Mouse (Mus musculus): ENCODE data around the gene Gstm1. TPM values are rescaled to one million over a fixed set of nuclear protein-coding genes. Genes with fewer than 3 reads are reported as not detected.

The Gstm1 gene
- total RNA-seq (2021): 100 to 1,000 TPM; 350 to 371 TPM
- long read RNA-seq, experiment 1, transcript Gstm1-201 (8 exons, 1,289 nt): major isoform, 202 of 231 reads
- long read RNA-seq, experiment 1, transcript Gstm1-202 (8 exons, 828 nt): minor isoform, 5 of 231 reads
- long read RNA-seq, experiment 1, partial matches to known transcripts: 7 of 231 reads
- long read RNA-seq, experiment 1, other reads (novel, unspliced or antisense): 16 of 231 reads
- long read RNA-seq, experiment 2, transcript Gstm1-201 (8 exons, 1,289 nt): major isoform, 252 of 288 reads
- long read RNA-seq, experiment 2, partial matches to known transcripts: 16 of 288 reads
- long read RNA-seq, experiment 2, other reads (novel, unspliced or antisense): 18 of 288 reads

DNA sequence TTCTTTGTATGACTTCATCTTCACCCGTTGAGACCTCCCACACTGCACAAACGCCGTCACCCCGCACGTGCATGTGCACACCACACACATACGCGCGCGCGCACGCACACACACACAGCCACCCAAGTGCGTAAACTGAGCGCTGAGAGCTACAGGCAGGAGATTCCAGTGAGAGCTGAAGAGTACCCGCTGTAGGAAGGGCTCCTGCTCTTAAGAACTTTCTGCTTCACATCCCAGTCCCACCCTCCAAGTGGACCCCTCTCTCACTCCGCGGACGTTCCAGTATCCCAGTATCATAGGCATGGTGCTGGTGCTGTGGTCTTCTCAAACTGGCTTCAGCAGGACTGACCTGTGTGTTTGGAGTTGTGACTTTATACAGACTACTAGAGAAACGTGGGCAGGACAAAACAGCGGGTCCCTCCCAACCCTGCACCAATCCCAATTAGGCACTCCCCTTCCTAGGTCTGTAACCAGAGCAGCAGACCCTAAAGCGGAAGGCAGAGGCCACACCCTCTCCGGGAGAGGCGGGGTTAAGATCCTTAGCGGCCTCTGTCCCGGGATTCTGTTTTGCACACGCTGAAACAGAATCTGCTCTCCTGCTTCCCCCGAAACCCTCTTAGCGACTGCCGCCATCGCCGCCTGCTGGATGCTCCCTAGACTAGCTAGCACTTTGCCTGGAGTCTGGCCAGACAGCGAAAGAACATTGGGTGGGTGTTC lies at the start of gene Gstm1:
Gstm1 (minus strand) TSS at position 501 of the 717 bp plus-strand sequence.
- peak within 1 kb of the TSS; percentile 95 for H3K27ac ChIP-seq
- peak; percentile 94 to 95 for DNase-seq (ENCODE audit: low spot score in 2 of 2)
- peak within 1 kb of the TSS; percentile 61 for H3K4me3 ChIP-seq
- TF ChIP-seq CTCF (conservative IDR thresholded peaks at IDR 0.05): peak; percentile 92

DNA sequence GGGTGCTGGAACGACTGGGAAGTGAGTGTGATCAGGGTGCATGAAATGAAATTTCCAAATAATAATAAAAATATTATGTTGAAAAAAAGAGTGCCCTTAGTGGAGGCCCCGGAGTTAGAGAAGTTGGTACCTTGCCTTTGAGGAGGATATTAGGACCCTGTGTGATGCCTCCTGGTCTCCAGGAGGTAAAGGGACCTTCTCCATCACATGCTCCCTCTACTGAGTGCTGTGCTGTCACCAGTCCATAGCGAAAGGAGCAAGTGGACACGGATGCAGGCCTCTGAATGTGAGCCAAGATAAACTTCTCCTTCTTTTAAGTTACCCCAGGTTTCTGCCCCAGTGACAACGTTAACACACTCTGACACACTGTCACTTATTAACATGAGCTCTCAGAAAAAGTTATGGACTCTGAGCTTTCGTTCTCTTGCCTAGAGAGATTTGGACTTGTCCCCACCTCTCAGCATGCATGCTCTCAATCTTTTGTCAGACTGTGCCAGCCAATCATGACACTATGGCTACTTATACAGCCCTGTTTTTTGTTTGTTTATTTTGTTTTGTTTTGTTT lies 49.7 kb upstream of the Gstm1 start:
- H3K4me3 ChIP-seq: no peak overlapping the region
- no peak for DNase-seq (ENCODE audit: low spot score in 2 of 2)
- no peak for TF ChIP-seq CTCF (conservative IDR thresholded peaks at IDR 0.05)
- no peak overlapping the region for H3K27ac ChIP-seq

DNA sequence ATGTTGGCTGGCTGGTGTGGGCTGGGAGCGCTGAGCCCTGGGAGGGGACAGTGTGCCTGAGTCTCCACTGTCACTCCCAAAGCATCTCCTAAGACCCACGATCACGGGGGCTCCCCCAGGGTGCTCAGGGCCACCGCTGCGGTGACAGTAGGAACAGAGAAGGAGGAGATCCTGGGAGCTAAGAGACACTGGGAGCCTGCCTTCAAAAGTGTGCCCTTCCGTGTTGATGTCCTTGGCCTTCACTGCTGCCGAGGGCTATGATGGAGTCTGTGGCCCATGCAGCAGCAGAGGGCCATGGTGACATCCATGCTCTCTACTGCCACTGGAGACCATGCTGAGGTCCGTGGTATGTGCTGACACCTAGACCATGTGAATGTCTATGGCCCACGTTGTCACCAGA lies 47.8 kb upstream of the Gstm1 start:
- H3K27ac ChIP-seq: no peak overlapping the region
- no peak for TF ChIP-seq CTCF (conservative IDR thresholded peaks at IDR 0.05)
- no peak for DNase-seq (ENCODE audit: low spot score in 2 of 2)
- H3K4me3 ChIP-seq: no peak overlapping the region

- no peak for TF ChIP-seq CTCF (conservative IDR thresholded peaks at IDR 0.05)
- DNase-seq (ENCODE audit: low spot score in 2 of 2): no peak
- no peak overlapping the region for H3K27ac ChIP-seq
- no peak overlapping the region for H3K4me3 ChIP-seq
Measured at GRCm38 (mm10) chr3:108064672-108065071, 46.9 kb upstream of the Gstm1 start.

DNA sequence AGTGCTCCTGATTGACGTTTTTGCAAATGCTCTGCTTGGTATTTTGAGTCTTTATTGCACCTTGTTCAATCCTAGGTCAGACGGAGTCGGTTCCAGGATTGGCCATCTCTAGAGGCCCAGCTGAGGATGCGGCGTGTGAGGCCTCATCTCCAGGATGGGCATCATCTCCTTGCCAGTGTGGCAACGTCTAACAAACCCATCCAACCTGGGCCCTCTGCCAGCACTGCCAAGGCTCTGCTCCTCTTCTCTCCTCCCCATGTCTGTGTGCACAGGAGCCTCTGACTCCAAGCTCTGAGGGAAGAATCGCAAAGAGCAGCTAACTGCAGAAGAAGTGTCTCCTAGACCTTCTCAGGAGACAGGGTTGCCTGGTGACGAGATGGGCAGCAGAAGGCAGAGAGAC lies 44.9 kb upstream of the Gstm1 start:
- no peak for TF ChIP-seq CTCF (conservative IDR thresholded peaks at IDR 0.05)
- Histone ChIP-seq H3K4me3 (no peak overlapping the region), H3K27ac (no peak overlapping the region)
- DNase-seq (ENCODE audit: low spot score in 2 of 2): no peak

GRCm38 (mm10) chr3:108061420-108061819 lies 43.6 kb upstream of the Gstm1 start:
- peak in 1 of 2 experiments; percentile 64 for DNase-seq (ENCODE audit: low spot score in 2 of 2)
- TF ChIP-seq CTCF (conservative IDR thresholded peaks at IDR 0.05): peak; percentile 96
- H3K4me3 ChIP-seq: no peak overlapping the region
- H3K27ac ChIP-seq: no peak overlapping the region

DNA sequence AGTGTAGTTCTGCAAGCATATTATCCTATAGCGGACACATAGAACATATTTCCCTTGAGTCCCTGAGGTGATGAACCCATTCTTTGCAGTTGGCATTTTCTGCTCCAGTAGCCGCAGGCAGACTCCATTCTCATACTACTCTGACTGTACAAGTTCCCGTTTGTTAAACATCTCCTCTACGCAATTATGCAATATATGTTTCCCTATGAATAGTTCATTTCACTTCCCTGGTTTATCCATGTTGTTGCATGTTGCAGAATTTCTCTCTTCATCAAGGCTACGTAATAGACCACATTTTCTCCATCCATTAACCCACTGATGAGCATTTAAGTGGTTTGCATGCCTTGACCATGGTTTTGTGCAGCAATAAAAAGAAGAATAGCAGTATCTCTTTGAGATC lies 32.7 kb upstream of the Gstm1 start:
- no peak for DNase-seq (ENCODE audit: low spot score in 2 of 2)
- TF ChIP-seq CTCF (conservative IDR thresholded peaks at IDR 0.05): no peak
- H3K27ac ChIP-seq: no peak overlapping the region

GRCm38 (mm10) chr3:108048306-108048705 lies 30.5 kb upstream of the Gstm1 start:
- Histone ChIP-seq H3K27ac (no peak overlapping the region), H3K4me3 (no peak overlapping the region)
- DNase-seq (ENCODE audit: low spot score in 2 of 2): no peak
- no peak for TF ChIP-seq CTCF (conservative IDR thresholded peaks at IDR 0.05)

More for the DNA sequence above, 32.7 kb upstream of the Gstm1 start:
- H3K4me3 ChIP-seq: no peak overlapping the region

DNA sequence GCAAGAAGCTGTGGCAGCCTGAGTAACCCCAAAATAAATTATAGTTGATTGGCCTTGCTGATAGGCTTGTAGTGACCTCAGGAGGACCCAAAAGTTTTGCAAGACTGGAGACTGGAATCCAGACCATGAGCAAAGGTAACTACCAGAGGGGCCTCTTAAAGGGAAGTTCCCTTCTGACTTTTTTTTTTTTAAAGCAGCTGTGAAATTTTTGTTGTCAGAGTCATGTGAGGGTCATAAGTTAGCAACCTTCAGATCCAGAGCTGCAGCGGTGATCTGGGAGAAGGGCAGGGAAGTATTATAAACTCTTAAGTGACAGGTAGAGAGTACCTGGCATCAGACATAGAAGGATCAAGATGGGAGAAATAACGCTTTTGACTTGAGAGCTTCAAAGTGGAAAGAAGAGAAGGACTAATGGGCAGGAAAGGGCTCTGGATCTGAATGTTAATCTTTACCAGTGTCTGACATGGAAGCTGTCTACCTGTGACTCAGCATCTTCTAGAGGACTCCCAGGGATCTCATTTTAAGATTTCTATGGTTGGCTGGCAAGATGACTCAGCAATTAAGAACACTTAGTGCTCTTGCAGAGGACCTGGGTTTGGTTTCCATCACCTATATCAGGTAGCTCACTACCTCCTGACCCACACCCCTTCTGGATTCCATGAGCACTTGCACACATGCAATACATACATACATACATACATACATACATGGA lies 29.3 kb upstream of the Gstm1 start:
- H3K4me3 ChIP-seq: no peak overlapping the region
- no peak overlapping the region for H3K27ac ChIP-seq
- no peak for DNase-seq (ENCODE audit: low spot score in 2 of 2)
- TF ChIP-seq CTCF (conservative IDR thresholded peaks at IDR 0.05): no peak

DNA sequence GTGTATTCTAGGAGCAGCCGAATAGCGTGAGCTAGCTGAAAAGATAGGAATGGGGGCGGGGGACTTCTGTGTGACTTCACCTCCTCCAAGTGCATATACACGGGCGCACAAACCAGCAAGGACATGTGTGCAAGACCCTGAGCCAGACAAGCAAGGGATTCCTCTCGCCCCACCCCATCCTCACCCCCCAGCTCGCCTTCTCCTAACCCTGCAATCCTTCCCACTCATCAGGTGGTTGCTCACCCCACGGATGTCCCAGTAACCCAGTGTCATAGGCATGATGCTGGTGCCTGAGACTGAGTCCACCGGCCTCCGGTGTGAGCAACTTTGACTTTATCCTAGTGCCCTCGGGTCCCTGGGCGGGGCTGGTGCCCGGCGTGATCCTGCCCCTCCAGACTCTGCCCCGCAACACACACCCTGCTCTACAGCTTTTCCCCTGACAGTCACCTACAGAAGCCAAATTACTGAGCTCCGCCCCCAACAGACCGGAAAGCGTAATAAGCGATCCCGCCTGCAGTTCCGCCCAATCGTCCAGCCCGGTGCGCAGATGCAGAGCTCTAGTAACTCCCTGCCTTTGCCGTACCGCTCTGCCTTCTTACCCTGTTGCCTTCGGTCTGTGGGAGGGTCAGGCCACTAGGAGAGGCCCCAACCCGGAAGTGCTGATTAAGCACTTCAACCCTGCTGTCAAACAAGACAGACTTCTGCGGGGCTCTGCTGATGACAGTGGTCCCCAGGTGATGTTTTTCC lies 26.8 kb upstream of the Gstm1 start, which contains the start of gene Gstm4:
Gstm4 (minus strand) TSS at position 501 of the 747 bp plus-strand sequence.
- DNase-seq (ENCODE audit: low spot score in 2 of 2): peak; percentile 86 to 91
- H3K4me3 ChIP-seq: peak within 1 kb of the TSS; percentile 77
- peak within 1 kb of the TSS; percentile 90 for H3K27ac ChIP-seq
- peak; percentile 59 for TF ChIP-seq CTCF (conservative IDR thresholded peaks at IDR 0.05)

DNA sequence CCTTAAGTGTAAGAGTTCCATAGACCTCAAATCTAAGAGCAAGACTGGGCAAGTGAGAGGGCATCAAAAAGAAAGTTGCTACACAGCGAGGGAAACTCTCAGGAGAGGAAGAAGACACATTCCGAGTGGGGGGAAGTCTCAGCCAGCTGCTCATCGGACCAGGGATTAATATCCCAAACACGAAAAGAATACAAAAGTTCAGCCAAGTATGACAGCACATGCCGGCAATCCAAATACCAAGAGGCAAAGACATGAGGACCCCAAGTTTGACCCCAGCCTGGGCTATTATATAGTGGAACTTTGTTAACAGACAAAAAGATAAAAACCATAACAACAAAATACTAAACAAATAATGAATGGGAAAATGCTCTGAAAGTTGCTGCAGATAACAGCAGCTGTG lies 15.4 kb upstream of the Gstm1 start:
- TF ChIP-seq CTCF (conservative IDR thresholded peaks at IDR 0.05): no peak

DNA sequence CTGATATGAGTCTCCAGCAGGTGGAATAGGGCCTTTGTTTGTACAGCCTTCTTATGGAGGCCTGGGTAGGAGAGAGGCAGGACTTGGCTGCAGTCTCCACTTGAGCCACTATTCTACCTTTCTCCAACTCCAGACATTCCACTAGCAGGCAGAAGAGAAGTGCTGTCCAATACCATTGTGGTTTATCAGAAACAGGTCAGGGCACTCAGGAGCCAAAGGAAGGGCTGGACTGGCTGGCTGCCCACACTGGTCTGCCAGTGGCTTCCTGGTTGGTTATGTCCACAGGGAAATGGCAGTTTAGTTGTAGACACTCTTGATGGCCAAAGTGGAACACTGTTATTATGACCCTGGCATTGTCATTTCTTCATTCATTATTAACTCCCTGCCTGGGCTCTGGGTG lies 14.3 kb upstream of the Gstm1 start:
- TF ChIP-seq CTCF (conservative IDR thresholded peaks at IDR 0.05): no peak
- Histone ChIP-seq H3K27ac (no peak overlapping the region), H3K4me3 (no peak overlapping the region)
- no peak for DNase-seq (ENCODE audit: low spot score in 2 of 2)

More for the DNA sequence above, 15.4 kb upstream of the Gstm1 start:
- Histone ChIP-seq H3K27ac (no peak overlapping the region), H3K4me3 (no peak overlapping the region)
- no peak for DNase-seq (ENCODE audit: low spot score in 2 of 2)
